Mouse (Mus musculus): ENCODE measurements around the gene Fam208b.
A peak's percentile ranks its signal among the peaks of the same experiment; 100 is the strongest.
"Not testable (repeated sequence)": the region's sequence is repeated elsewhere in the genome, so short reads cannot be mapped to it uniquely, and the experiment has no call there.

The Fam208b gene

GRCm38 (mm10) chr13:3538969-3539562 is 71.8 kb downstream of the Fam208b start:
- 0 out of 2 replicates have a peak, but pooled peaks cover 2% of the 10 kb centered on the region for H3K36me3 ChIP-seq (ENCODE audit: control insufficient read depth, insufficient read depth, low read length, poor library complexity, severe bottlenecking)
- peak; percentile 52 for DNase-seq (ENCODE audit: low read depth, low spot score)
- H3K27me3 ChIP-seq (ENCODE audit: control insufficient read depth, insufficient read depth, low read length, poor library complexity, severe bottlenecking): no peaks in the 10 kb centered on the region

GRCm38 (mm10) chr13:3538223-3538968 is 72.5 kb downstream of the Fam208b start:
- peak; percentile 45 for DNase-seq (ENCODE audit: low read depth, low spot score)
- Histone ChIP-seq H3K27me3 (ENCODE audit: control insufficient read depth, insufficient read depth, low read length, poor library complexity, severe bottlenecking) (no peaks in the 10 kb centered on the region), H3K36me3 (ENCODE audit: control insufficient read depth, insufficient read depth, low read length, poor library complexity, severe bottlenecking) (0 out of 2 replicates have a peak, but pooled peaks cover 2% of the 10 kb centered on the region)

- Histone ChIP-seq H3K36me3 (ENCODE audit: control insufficient read depth, insufficient read depth, low read length, poor library complexity, severe bottlenecking) (0 out of 2 replicates have a peak, but pooled peaks cover 2% of the 10 kb centered on the region), H3K27me3 (ENCODE audit: control insufficient read depth, insufficient read depth, low read length, poor library complexity, severe bottlenecking) (no peaks in the 10 kb centered on the region)
- DNase-seq (ENCODE audit: low read depth, low spot score): peak; percentile 99
Observed at GRCm38 (mm10) chr13:3537594-3538222, 73.2 kb downstream of the Fam208b start, which contains the start of gene Gdi2. Gene Gdi2 (plus strand): TSS chr13:3538063.

DNA sequence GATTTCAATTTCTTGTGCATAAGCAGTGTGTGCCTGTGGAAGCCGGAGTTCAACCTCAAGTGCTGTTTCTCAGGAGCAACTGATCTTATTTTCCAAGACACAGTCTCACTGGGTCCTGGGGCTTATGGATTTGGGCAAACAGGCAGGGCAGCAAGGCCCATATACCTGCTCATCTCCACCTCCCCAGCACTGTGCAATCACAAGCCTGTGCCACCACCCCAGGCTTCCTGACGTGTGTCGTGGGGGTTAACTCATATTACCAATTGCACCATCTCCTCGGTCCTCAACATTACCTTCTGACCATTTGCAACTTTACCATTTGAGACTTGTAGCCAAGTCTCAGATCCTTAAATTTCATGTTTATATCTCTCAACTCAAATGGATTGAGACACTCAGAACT is 76.8 kb downstream of the Fam208b start:
- Histone ChIP-seq H3K36me3 (ENCODE audit: control insufficient read depth, insufficient read depth, low read length, poor library complexity, severe bottlenecking) (no peaks in the 10 kb centered on the region), H3K27me3 (ENCODE audit: control insufficient read depth, insufficient read depth, low read length, poor library complexity, severe bottlenecking) (no peaks in the 10 kb centered on the region)
- no peak for DNase-seq (ENCODE audit: low read depth, low spot score)

DNA sequence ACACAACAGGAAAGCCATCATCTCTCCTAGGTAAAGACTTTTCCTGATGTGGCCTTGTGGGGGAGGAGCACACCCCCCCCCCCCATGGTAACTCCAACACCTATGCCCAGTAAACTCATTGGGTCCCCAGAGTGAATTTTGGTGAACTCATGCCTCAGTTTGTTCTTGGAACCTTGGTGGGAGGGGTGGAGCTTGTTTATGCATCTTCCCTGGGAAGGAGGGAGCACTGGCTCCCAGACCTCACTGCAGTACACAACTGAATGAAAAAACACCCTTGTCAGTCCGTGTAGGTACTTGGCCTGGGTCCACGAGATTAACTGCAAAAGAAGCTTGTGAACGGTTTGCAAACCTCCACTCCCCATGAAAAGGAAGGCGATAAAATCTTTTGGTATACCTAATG is 78.5 kb downstream of the Fam208b start:
- DNase-seq (ENCODE audit: low read depth, low spot score): no peak
- Histone ChIP-seq H3K27me3 (ENCODE audit: control insufficient read depth, insufficient read depth, low read length, poor library complexity, severe bottlenecking) (no peaks in the 10 kb centered on the region), H3K36me3 (ENCODE audit: control insufficient read depth, insufficient read depth, low read length, poor library complexity, severe bottlenecking) (no peaks in the 10 kb centered on the region)

- Histone ChIP-seq H3K36me3 (ENCODE audit: control insufficient read depth, insufficient read depth, low read length, poor library complexity, severe bottlenecking) (no peaks in the 10 kb centered on the region), H3K27me3 (ENCODE audit: control insufficient read depth, insufficient read depth, low read length, poor library complexity, severe bottlenecking) (no peaks in the 10 kb centered on the region)
- no peak for DNase-seq (ENCODE audit: low read depth, low spot score)
Observed at GRCm38 (mm10) chr13:3531692-3532320, 79.1 kb downstream of the Fam208b start.

- H3K27me3 ChIP-seq (ENCODE audit: control insufficient read depth, insufficient read depth, low read length, poor library complexity, severe bottlenecking); DNase-seq (ENCODE audit: low read depth, low spot score); H3K36me3 ChIP-seq (ENCODE audit: control insufficient read depth, insufficient read depth, low read length, poor library complexity, severe bottlenecking): not testable (repeated sequence)
Observed at GRCm38 (mm10) chr13:3531176-3531575, 79.7 kb downstream of the Fam208b start.

- no peaks in the 10 kb centered on the region for H3K36me3 ChIP-seq (ENCODE audit: control insufficient read depth, insufficient read depth, low read length, poor library complexity, severe bottlenecking)
- no peak for DNase-seq (ENCODE audit: low read depth, low spot score)
- no peaks in the 10 kb centered on the region for H3K27me3 ChIP-seq (ENCODE audit: control insufficient read depth, insufficient read depth, low read length, poor library complexity, severe bottlenecking)
Observed at GRCm38 (mm10) chr13:3530451-3530850, 80.5 kb downstream of the Fam208b start.

GRCm38 (mm10) chr13:3526328-3526727 is 84.6 kb downstream of the Fam208b start:
- Histone ChIP-seq H3K27me3 (ENCODE audit: control insufficient read depth, insufficient read depth, low read length, poor library complexity, severe bottlenecking) (no peaks in the 10 kb centered on the region), H3K36me3 (ENCODE audit: control insufficient read depth, insufficient read depth, low read length, poor library complexity, severe bottlenecking) (no peaks in the 10 kb centered on the region)
- peak; percentile 95 for DNase-seq (ENCODE audit: low read depth, low spot score)

GRCm38 (mm10) chr13:3525611-3526051 is 85.3 kb downstream of the Fam208b start:
- Histone ChIP-seq H3K27me3 (ENCODE audit: control insufficient read depth, insufficient read depth, low read length, poor library complexity, severe bottlenecking) (no peaks in the 10 kb centered on the region), H3K36me3 (ENCODE audit: control insufficient read depth, insufficient read depth, low read length, poor library complexity, severe bottlenecking) (no peaks in the 10 kb centered on the region)
- DNase-seq (ENCODE audit: low read depth, low spot score): peak; percentile 65

DNA sequence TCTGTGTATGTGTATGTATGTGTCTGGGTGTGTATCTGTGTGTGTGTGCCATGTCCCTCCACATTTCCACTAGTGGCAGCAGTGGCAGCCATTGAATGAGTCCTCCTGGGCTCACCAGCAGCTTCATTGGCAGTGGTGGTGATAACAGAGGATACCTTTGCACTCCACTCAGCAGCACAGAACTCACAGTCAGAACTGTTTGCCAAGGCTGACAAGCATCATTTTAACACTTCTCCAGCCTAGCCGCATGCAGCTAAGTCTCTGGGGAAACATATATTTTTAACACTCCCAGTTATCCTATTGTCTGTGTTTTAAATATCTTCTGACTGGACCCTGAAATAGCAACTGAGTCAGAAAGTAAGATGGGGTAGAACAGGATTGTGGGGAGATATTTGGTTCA is 87.0 kb downstream of the Fam208b start:
- Histone ChIP-seq H3K27me3 (ENCODE audit: control insufficient read depth, insufficient read depth, low read length, poor library complexity, severe bottlenecking) (no peaks in the 10 kb centered on the region), H3K36me3 (ENCODE audit: control insufficient read depth, insufficient read depth, low read length, poor library complexity, severe bottlenecking) (no peaks in the 10 kb centered on the region)
- no peak for DNase-seq (ENCODE audit: low read depth, low spot score)

- DNase-seq (ENCODE audit: low read depth, low spot score): no peak
- no peaks in the 10 kb centered on the region for H3K27me3 ChIP-seq (ENCODE audit: control insufficient read depth, insufficient read depth, low read length, poor library complexity, severe bottlenecking)
- no peaks in the 10 kb centered on the region for H3K36me3 ChIP-seq (ENCODE audit: control insufficient read depth, insufficient read depth, low read length, poor library complexity, severe bottlenecking)
Observed at GRCm38 (mm10) chr13:3523459-3523858, 87.4 kb downstream of the Fam208b start.

DNA sequence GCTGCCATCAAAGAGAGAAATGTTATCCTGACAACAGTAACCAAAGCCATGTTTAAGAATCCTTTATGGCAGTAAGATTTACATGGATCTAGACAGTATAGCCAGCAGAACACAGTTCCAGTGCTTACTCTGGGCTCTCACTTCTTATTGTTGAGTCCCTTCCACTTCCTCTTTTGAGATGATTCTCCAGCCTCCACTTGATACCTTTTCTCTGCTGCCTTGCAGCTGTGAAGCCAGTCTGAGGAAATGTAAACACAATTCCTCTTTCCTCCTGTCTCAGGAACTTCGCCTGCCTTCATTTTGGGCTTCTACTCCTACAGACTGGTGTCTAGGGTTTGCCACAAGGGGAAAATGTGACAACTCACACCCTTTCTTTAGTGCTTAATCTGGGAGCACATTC is 90.9 kb downstream of the Fam208b start:
- H3K27me3 ChIP-seq (ENCODE audit: control insufficient read depth, insufficient read depth, low read length, poor library complexity, severe bottlenecking); H3K36me3 ChIP-seq (ENCODE audit: control insufficient read depth, insufficient read depth, low read length, poor library complexity, severe bottlenecking); DNase-seq (ENCODE audit: low read depth, low spot score): not testable (repeated sequence)

DNA sequence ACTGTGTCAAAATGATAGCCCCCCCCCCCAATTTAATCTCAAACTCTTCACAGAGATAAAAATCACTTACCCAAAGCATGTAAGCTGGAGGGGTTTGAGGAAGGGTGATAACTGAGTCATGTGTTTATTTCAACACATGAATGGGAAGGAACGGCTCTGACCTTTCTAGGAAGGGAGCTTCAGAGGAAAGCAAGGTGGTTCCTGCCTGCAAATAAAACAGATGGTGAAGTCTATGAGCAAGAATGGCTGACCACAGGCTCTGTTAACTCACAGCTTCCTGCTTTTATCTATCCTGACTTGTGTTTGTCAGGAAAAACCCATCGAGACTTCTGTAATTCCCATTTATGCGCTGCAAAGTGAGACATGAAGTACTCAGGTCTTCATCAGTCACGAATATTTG is 91.6 kb downstream of the Fam208b start:
- H3K27me3 ChIP-seq (ENCODE audit: control insufficient read depth, insufficient read depth, low read length, poor library complexity, severe bottlenecking); DNase-seq (ENCODE audit: low read depth, low spot score); H3K36me3 ChIP-seq (ENCODE audit: control insufficient read depth, insufficient read depth, low read length, poor library complexity, severe bottlenecking): not testable (repeated sequence)

Data from splenic B cell, adult 2 months (primary cell).